Mouse (Mus musculus): ENCODE measurements around the gene Cyba. TPM values are rescaled to one million over a fixed set of nuclear protein-coding genes. Genes with fewer than 3 reads are reported as not detected.

Cyba gene
- total and polyA plus RNA-seq, 3 experiments = 57.2 to 368 (median 103) TPM

- Histone ChIP-seq H3K36me3 (replicated peaks) (peaks cover 99% of the 10 kb centered on the region), H3K4me3 (ENCODE audit: low read depth, low read length) (no peak overlapping the region), H3K9me3 (replicated peaks) (no peaks in the 10 kb centered on the region), H3K4me1 (ENCODE audit: insufficient read depth, low read depth, low read length) (peaks cover 31% of the 10 kb centered on the region), H3K27me3 (ENCODE audit: insufficient read depth, low read length) (no peaks in the 10 kb centered on the region)
- 0 out of 2 replicates have a peak, but pooled peaks have one; percentile 22 for TF ChIP-seq TAL1 (conservative IDR thresholded peaks at IDR 0.05; ENCODE audit: low read depth, low read length)
- no peak for TF ChIP-seq CTCF (IDR thresholded peaks at IDR 0.05; ENCODE audit: low read depth, low read length)
- TF ChIP-seq GATA2 (IDR thresholded peaks at IDR 0.05; ENCODE audit: borderline replicate concordance, low read depth, low read length) = no peak
- no peak for TF ChIP-seq GATA1 (IDR thresholded peaks at IDR 0.05; ENCODE audit: borderline replicate concordance, low read length)
- DNase-seq (ENCODE audit: low spot score) (peak; percentile 19), ATAC-seq (ENCODE audit: extremely low read depth, insufficient number of reproducible peaks, low FRiP score, poor library complexity, severe bottlenecking) (peak; percentile 69)
These were observed 27.5 kb downstream of the Cyba start for GRCm38 (mm10) chr8:122405146-122405805.

- no peak for ATAC-seq (ENCODE audit: extremely low read depth, insufficient number of reproducible peaks, low FRiP score, poor library complexity, severe bottlenecking)
- no peak for DNase-seq (ENCODE audit: low spot score)
- no peak for TF ChIP-seq GATA2 (IDR thresholded peaks at IDR 0.05; ENCODE audit: borderline replicate concordance, low read depth, low read length)
- no peak for TF ChIP-seq GATA1 (IDR thresholded peaks at IDR 0.05; ENCODE audit: borderline replicate concordance, low read length)
- no peak for TF ChIP-seq CTCF (IDR thresholded peaks at IDR 0.05; ENCODE audit: low read depth, low read length)
- no peak for TF ChIP-seq POLR2AphosphoS5 (IDR thresholded peaks at IDR 0.05; ENCODE audit: insufficient replicate concordance, low read depth, low read length)
- no peak for TF ChIP-seq TAL1 (conservative IDR thresholded peaks at IDR 0.05; ENCODE audit: low read depth, low read length)
- H3K4me3 ChIP-seq (ENCODE audit: low read depth, low read length) = no peak overlapping the region
- no peaks in the 10 kb centered on the region for H3K9me3 ChIP-seq (replicated peaks)
- H3K27me3 ChIP-seq (ENCODE audit: insufficient read depth, low read length) = no peaks in the 10 kb centered on the region
- peaks cover 2% of the 10 kb centered on the region for H3K4me1 ChIP-seq (ENCODE audit: insufficient read depth, low read depth, low read length)
- H3K36me3 ChIP-seq (replicated peaks) = peaks cover 96% of the 10 kb centered on the region
These were observed 34.5 kb downstream of the Cyba start for GRCm38 (mm10) chr8:122398186-122398585.

- no peak overlapping the region for H3K4me3 ChIP-seq (ENCODE audit: low read depth, low read length)
- ATAC-seq (ENCODE audit: extremely low read depth, insufficient number of reproducible peaks, low FRiP score, poor library complexity, severe bottlenecking) (no peak), DNase-seq (ENCODE audit: low spot score) (no peak)
- no peaks in the 10 kb centered on the region for H3K27me3 ChIP-seq (ENCODE audit: insufficient read depth, low read length)
- TF ChIP-seq GATA2 (IDR thresholded peaks at IDR 0.05; ENCODE audit: borderline replicate concordance, low read depth, low read length) = no peak
- TF ChIP-seq TAL1 (conservative IDR thresholded peaks at IDR 0.05; ENCODE audit: low read depth, low read length) = no peak
- TF ChIP-seq POLR2AphosphoS5 (IDR thresholded peaks at IDR 0.05; ENCODE audit: insufficient replicate concordance, low read depth, low read length) = no peak
- no peak for TF ChIP-seq GATA1 (IDR thresholded peaks at IDR 0.05; ENCODE audit: borderline replicate concordance, low read length)
- no peak for TF ChIP-seq CTCF (IDR thresholded peaks at IDR 0.05; ENCODE audit: low read depth, low read length)
- no peaks in the 10 kb centered on the region for H3K9me3 ChIP-seq (replicated peaks)
- H3K4me1 ChIP-seq (ENCODE audit: insufficient read depth, low read depth, low read length) = peaks cover 4% of the 10 kb centered on the region
- H3K36me3 ChIP-seq (replicated peaks) = peaks cover 94% of the 10 kb centered on the region
These were observed 37.4 kb downstream of the Cyba start for GRCm38 (mm10) chr8:122395291-122395690.

- Histone ChIP-seq H3K36me3 (replicated peaks) (peaks cover 92% of the 10 kb centered on the region), H3K27me3 (ENCODE audit: insufficient read depth, low read length) (no peaks in the 10 kb centered on the region), H3K9me3 (replicated peaks) (no peaks in the 10 kb centered on the region), H3K4me1 (ENCODE audit: insufficient read depth, low read depth, low read length) (peaks cover 8% of the 10 kb centered on the region), H3K4me3 (ENCODE audit: low read depth, low read length) (no peak overlapping the region)
- DNase-seq (ENCODE audit: low spot score) (no peak), ATAC-seq (ENCODE audit: extremely low read depth, insufficient number of reproducible peaks, low FRiP score, poor library complexity, severe bottlenecking) (no peak)
- TF ChIP-seq GATA2 (IDR thresholded peaks at IDR 0.05; ENCODE audit: borderline replicate concordance, low read depth, low read length) (no peak), CTCF (IDR thresholded peaks at IDR 0.05; ENCODE audit: low read depth, low read length) (no peak), POLR2AphosphoS5 (IDR thresholded peaks at IDR 0.05; ENCODE audit: insufficient replicate concordance, low read depth, low read length) (no peak), GATA1 (IDR thresholded peaks at IDR 0.05; ENCODE audit: borderline replicate concordance, low read length) (no peak), TAL1 (conservative IDR thresholded peaks at IDR 0.05; ENCODE audit: low read depth, low read length) (no peak)
These were observed 39.0 kb downstream of the Cyba start for GRCm38 (mm10) chr8:122393717-122394116.

- no peak for DNase-seq (ENCODE audit: low spot score)
- no peak for TF ChIP-seq TAL1 (conservative IDR thresholded peaks at IDR 0.05; ENCODE audit: low read depth, low read length)
- TF ChIP-seq GATA1 (IDR thresholded peaks at IDR 0.05; ENCODE audit: borderline replicate concordance, low read length) = no peak
- peaks cover 14% of the 10 kb centered on the region for H3K4me1 ChIP-seq (ENCODE audit: insufficient read depth, low read depth, low read length)
- no peaks in the 10 kb centered on the region for H3K9me3 ChIP-seq (replicated peaks)
- H3K36me3 ChIP-seq (replicated peaks) = peaks cover 96% of the 10 kb centered on the region
- H3K27me3 ChIP-seq (ENCODE audit: insufficient read depth, low read length) = no peaks in the 10 kb centered on the region
- H3K4me3 ChIP-seq (ENCODE audit: low read depth, low read length) = no peak overlapping the region
- ATAC-seq (ENCODE audit: extremely low read depth, insufficient number of reproducible peaks, low FRiP score, poor library complexity, severe bottlenecking) = no peak
These were observed 42.0 kb downstream of the Cyba start for GRCm38 (mm10) chr8:122390758-122391157.

GRCm38 (mm10) chr8:122389357-122389756 is 43.4 kb downstream of the Cyba start:
- H3K4me3 ChIP-seq (ENCODE audit: low read depth, low read length) = no peak overlapping the region
- DNase-seq (ENCODE audit: low spot score) = no peak
- H3K27me3 ChIP-seq (ENCODE audit: insufficient read depth, low read length) = no peaks in the 10 kb centered on the region
- peaks cover 24% of the 10 kb centered on the region for H3K4me1 ChIP-seq (ENCODE audit: insufficient read depth, low read depth, low read length)
- TF ChIP-seq POLR2AphosphoS5 (IDR thresholded peaks at IDR 0.05; ENCODE audit: insufficient replicate concordance, low read depth, low read length) = no peak
- no peak for TF ChIP-seq GATA1 (IDR thresholded peaks at IDR 0.05; ENCODE audit: borderline replicate concordance, low read length)
- TF ChIP-seq CTCF (IDR thresholded peaks at IDR 0.05; ENCODE audit: low read depth, low read length) = no peak
- TF ChIP-seq TAL1 (conservative IDR thresholded peaks at IDR 0.05; ENCODE audit: low read depth, low read length) = no peak
- no peak for TF ChIP-seq GATA2 (IDR thresholded peaks at IDR 0.05; ENCODE audit: borderline replicate concordance, low read depth, low read length)
- no peaks in the 10 kb centered on the region for H3K9me3 ChIP-seq (replicated peaks)
- ATAC-seq (ENCODE audit: extremely low read depth, insufficient number of reproducible peaks, low FRiP score, poor library complexity, severe bottlenecking) = no peak
- peaks cover 96% of the 10 kb centered on the region for H3K36me3 ChIP-seq (replicated peaks)

Data from G1E (cell line).